Mouse (Mus musculus) myocyte (in vitro differentiated cells): ENCODE results near the gene Olfr876.

Experiments
- CEBPB ChIP-seq: IDR thresholded peaks from 2 replicates; pipeline ENCODE4 v1.6.1; 2011; ENCODE audit warnings: mild to moderate bottlenecking, moderate library complexity; ENCODE audit not compliant: poor library complexity, insufficient read depth, severe bottlenecking
- MAX ChIP-seq: IDR thresholded peaks from one replicate; pipeline ENCODE4 v1.6.1; 2011; ENCODE audit warnings: low read depth, mild to moderate bottlenecking, control low read depth
- MYOD1 ChIP-seq, 3 experiments: IDR thresholded peaks; one replicate each; pipeline ENCODE4 v1.6.1; 2011; ENCODE audit warnings: control low read depth in 2 of 3, low read depth in 2 of 3, mild to moderate bottlenecking in 2 of 3, moderate library complexity in 1 of 3; ENCODE audit not compliant: insufficient read length in 2 of 3, control insufficient read depth in 1 of 3
- POLR2A ChIP-seq: IDR thresholded peaks from one replicate; pipeline ENCODE4 v1.6.1; 2011; ENCODE audit warnings: low read depth, mild to moderate bottlenecking, control low read depth, moderate library complexity; ENCODE audit not compliant: insufficient read length
- SRF ChIP-seq: IDR thresholded peaks from one replicate; pipeline ENCODE4 v1.6.1; 2011; ENCODE audit warnings: low read depth; ENCODE audit not compliant: control insufficient read depth, insufficient read length
- TCF12 ChIP-seq: IDR thresholded peaks from one replicate; pipeline ENCODE4 v1.6.1; 2011; ENCODE audit warnings: mild to moderate bottlenecking, control low read depth; ENCODE audit not compliant: poor library complexity, insufficient read depth, severe bottlenecking
- USF1 ChIP-seq: IDR thresholded peaks from one replicate; pipeline ENCODE4 v1.6.1; 2011; ENCODE audit warnings: low read depth, mild to moderate bottlenecking, control low read depth, moderate library complexity

GRCm38 (mm10) chr9:37814696-37815095, 11.9 kb downstream of the Olfr876 start:
- TF ChIP-seq POLR2A (no peak), CEBPB (no peak), MAX (no peak), MYOD1 (IDR thresholded peaks at IDR 0.05; ENCODE audit: control insufficient read depth in 1 of 3, insufficient read length in 2 of 3, low read depth in 2 of 3) (no peak), SRF (no peak), USF1 (no peak), TCF12 (no peak)
